Mouse (Mus musculus) heart, embryonic 14.5 days (tissue): Measurements from ENCODE around the gene Krt81. TPM values are rescaled to one million over a fixed set of nuclear protein-coding genes. Genes with fewer than 3 reads are reported as not detected.

Source experiments
- ATAC-seq: fragments of 200-750 bp; cut with Nextera tagmentation; 2 replicates; pipeline ENCODE4 v1.8.0; 2017; ENCODE audit warnings: low read depth, moderate TSS enrichment; ENCODE audit not compliant: insufficient number of reproducible peaks, insufficient read depth, low FRiP score
- H3K27ac ChIP-seq, 2 experiments: fragments of 200-500 bp in 1 of 2; fragments of 300-500 bp in 1 of 2; sonication (generic) in 1 of 2; replicated peaks in 1 of 2; 2 replicates each; pipeline ENCODE4 v1.5.1; 2012 to 2014; ENCODE audit warnings: low read depth in 2 of 2, low read length in 2 of 2, control low read depth in 1 of 2, mild to moderate bottlenecking in 1 of 2, mixed read lengths in 1 of 2; ENCODE audit not compliant: control insufficient read depth in 1 of 2, insufficient read depth in 1 of 2
- H3K27me3 ChIP-seq: fragments of 300-500 bp; sonication (generic); 2 replicates; pipeline ENCODE4 v1.6.1; 2014; ENCODE audit warnings: mild to moderate bottlenecking, low read length, control low read depth; ENCODE audit not compliant: control insufficient read depth, insufficient read depth
- H3K36me3 ChIP-seq: fragments of 300-500 bp; sonication (generic); 2 replicates; pipeline ENCODE4 v1.6.1; 2014; ENCODE audit warnings: mild to moderate bottlenecking, control low read depth, low read length, mixed read lengths; ENCODE audit not compliant: control insufficient read depth, insufficient read depth
- H3K4me1 ChIP-seq, 2 experiments: fragments of 200-500 bp in 1 of 2; fragments of 300-500 bp in 1 of 2; sonication (generic) in 1 of 2; 2 replicates each; pipeline ENCODE4 v1.6.1; 2012 to 2014; ENCODE audit warnings: low read length in 2 of 2, control low read depth in 1 of 2, mixed read lengths in 1 of 2; ENCODE audit not compliant: control insufficient read depth in 2 of 2, insufficient read depth in 2 of 2
- H3K4me2 ChIP-seq: fragments of 300-500 bp; sonication (generic); 2 replicates; pipeline ENCODE4 v1.6.1; 2014; ENCODE audit warnings: mild to moderate bottlenecking, low read length
- H3K4me3 ChIP-seq, 2 experiments: fragments of 200-500 bp in 1 of 2; fragments of 300-500 bp in 1 of 2; sonication (generic) in 1 of 2; 2 replicates each; pipeline ENCODE4 v1.5.1; 2012 to 2014; ENCODE audit warnings: low read length in 2 of 2, mild to moderate bottlenecking in 2 of 2, control low read depth in 1 of 2, low read depth in 1 of 2, moderate library complexity in 1 of 2; ENCODE audit not compliant: control insufficient read depth in 1 of 2, insufficient read depth in 1 of 2
- H3K9ac ChIP-seq: fragments of 300-500 bp; sonication (generic); 2 replicates; pipeline ENCODE4 v1.6.1; 2014; ENCODE audit warnings: mild to moderate bottlenecking, low read length
- H3K9me3 ChIP-seq: fragments of 300-500 bp; sonication (generic); 2 replicates; pipeline ENCODE4 v1.6.1; 2016; ENCODE audit warnings: low read length, control low read depth; ENCODE audit not compliant: control insufficient read depth
- WGBS: fragments of 180-500 bp; shearing (Covaris S2); extraction: QIAGEN DNeasy Blood & Tissue Kit; methylation state at CpG from one replicate; pipeline ENCODE4 v1.1.7; 2014; 5-methylcytosine and 5-hydroxymethylcytosine counted together
- polyA plus RNA-seq: library from polyadenylated mRNA; unstranded; fragments of >200 nt; fragmentation: Nextera tagmentation; extraction: Ambion mirVana; gene quantifications from 2 replicates; pipeline ENCODE4 v1.2.1, GENCODE M21; 2014

The Krt81 gene
- not detected in 2 replicates for polyA plus RNA-seq

DNA sequence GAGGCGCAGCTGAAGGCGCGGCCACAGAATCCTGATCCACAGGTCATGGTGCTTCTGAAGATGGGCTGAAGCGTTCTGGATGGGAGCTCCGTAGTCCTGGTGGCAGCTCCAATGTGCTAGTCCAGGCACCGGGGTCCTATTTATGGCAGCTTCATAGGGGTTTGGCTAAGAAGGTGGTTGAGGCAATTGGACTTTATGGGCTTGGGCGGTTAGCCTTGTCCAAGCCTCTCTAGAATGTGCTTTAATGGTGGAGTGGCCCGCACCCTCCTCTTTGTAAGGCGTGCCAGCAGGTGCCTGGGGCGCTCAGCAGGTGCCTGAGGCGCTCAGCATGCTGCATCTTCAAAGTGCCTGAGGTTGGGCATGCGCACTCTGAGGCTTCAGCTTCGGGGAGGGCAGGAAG, at the start of gene Krt81:
Gene Krt81, minus strand, starts transcription at position 101 of the 400 bp plus-strand sequence.
- Histone ChIP-seq H3K4me2 (no peak within 1 kb of the TSS), H3K9me3 (no peaks in the 10 kb centered on the region), H3K36me3 (no peaks in the 10 kb centered on the region), H3K4me3 (no peak within 1 kb of the TSS), H3K9ac (no peak within 1 kb of the TSS), H3K4me1 (no peaks in the 10 kb centered on the region), H3K27ac (no peak within 1 kb of the TSS), H3K27me3 (0 out of 2 replicates have a peak, but pooled peaks cover 7% of the 10 kb centered on the region)
- 75% methylated on average over 13 of the region's 13 CpGs for WGBS
- no peak for ATAC-seq

GRCm38 (mm10) chr15:101508247-101508646, 44.7 kb upstream of the Krt81 start:
- 79% methylated on average over 9 of the region's 9 CpGs for WGBS
- Histone ChIP-seq H3K27me3 (no peaks in the 10 kb centered on the region; the same call in 1 of the 2 replicates), H3K4me3 (no peak overlapping the region)

DNA sequence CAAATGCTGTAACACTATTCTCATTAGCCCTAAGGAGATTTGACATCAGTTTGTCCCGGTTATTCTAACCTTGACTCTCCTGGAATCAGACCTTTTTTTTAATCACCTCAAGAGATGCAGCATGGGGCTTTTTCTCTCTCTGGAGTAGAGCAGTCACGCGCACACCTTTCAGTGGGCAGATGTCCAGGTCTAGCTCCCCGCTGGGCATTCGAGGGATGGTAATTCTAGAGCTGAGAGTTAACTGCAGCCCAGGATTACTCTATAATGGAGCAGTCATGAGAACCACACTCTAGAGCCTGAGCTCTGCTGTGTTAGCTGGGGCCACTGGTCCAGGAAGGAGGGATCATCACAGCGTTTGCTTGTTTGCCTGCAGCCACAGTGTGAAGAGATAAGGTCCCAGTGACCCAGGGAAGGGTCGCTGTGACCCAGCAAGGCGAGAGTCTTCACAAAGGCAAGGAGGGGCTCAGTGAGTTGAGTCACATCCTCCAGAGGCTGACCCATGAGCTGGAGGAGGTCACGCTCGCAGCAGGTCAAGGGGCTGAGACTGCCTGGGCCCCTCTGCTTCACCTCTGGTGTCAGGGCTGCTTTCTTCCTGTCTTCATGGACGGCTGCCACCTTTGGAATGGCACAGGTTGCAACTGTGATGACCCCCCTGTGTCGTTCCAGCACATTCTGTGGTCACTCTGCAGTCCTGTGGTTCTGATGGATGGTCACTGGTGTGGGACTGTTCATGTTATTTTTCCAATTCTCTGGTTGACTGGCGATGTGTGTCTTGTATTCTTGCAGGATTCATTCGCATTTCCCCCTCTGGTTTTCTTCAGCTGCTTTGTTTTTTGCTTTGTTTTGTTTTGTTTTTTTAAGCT, 43.6 kb upstream of the Krt81 start:
- Histone ChIP-seq H3K4me1 (no peaks in the 10 kb centered on the region), H3K9ac (no peak overlapping the region), H3K9me3 (no peaks in the 10 kb centered on the region), H3K36me3 (no peaks in the 10 kb centered on the region), H3K27me3 (no peaks in the 10 kb centered on the region; the same call in 1 of the 2 replicates), H3K27ac (no peak overlapping the region), H3K4me3 (no peak overlapping the region), H3K4me2 (no peak overlapping the region)
- WGBS: 36% methylated on average over 14 of the region's 14 CpGs
- no peak for ATAC-seq

More at GRCm38 (mm10) chr15:101508247-101508646, 44.7 kb upstream of the Krt81 start:
- H3K4me1 ChIP-seq: no peaks in the 10 kb centered on the region
- no peak overlapping the region for H3K27ac ChIP-seq
- no peak overlapping the region for H3K4me2 ChIP-seq
- no peak overlapping the region for H3K9ac ChIP-seq
- no peak for ATAC-seq
- H3K36me3 ChIP-seq: no peaks in the 10 kb centered on the region
- no peaks in the 10 kb centered on the region for H3K9me3 ChIP-seq

DNA sequence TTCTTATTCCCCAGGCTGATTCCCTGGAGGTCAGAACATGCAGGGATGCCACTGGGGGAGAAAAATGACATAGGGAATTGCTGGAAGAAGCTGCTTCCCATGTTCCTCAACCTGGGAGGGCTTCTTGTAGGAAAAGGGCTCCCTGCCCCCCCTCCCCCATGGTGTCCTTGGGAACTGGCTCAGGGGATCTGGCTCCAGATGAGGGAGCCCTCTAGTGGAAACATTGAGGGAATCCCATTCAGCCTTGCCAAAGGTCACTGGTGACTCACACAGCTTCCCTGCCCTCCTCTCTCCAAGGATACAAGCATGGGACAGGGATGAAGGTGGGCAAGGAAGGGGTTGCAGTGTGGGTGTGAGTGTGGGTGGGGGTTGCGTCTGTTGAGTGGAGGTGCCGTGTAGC, 33.6 kb upstream of the Krt81 start:
- Histone ChIP-seq H3K9ac (no peak overlapping the region), H3K4me2 (no peak overlapping the region), H3K27ac (no peak overlapping the region), H3K36me3 (no peaks in the 10 kb centered on the region), H3K4me3 (no peak overlapping the region), H3K27me3 (no peaks in the 10 kb centered on the region), H3K9me3 (no peaks in the 10 kb centered on the region), H3K4me1 (peaks cover 6 to 7% of the 10 kb centered on the region in 2 experiments)
- ATAC-seq: no peak
- 59% methylated on average over 2 of the region's 2 CpGs for WGBS

DNA sequence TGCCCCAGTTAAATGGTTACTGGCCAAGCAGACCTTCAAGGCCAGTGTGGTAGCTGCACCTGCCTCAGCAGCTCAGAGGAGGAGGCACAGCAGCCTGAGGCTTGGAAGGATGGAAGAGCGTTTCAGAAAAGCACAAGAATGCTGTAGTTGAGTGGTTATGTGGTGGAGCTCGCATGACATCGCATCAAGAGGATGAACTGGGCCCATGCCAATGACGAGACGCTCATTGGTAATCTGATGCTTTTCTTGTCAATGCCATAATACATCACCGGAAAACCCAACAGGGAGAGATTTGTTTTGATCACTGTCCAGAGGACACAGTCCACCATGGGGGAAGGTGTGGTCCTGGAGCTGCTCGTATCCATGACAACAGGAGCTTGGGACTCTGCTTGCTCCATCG, 31.7 kb upstream of the Krt81 start:
- Histone ChIP-seq H3K4me2 (no peak overlapping the region), H3K27ac (no peak overlapping the region), H3K4me1 (peaks cover 6 to 7% of the 10 kb centered on the region in 2 experiments), H3K9me3 (no peaks in the 10 kb centered on the region), H3K4me3 (no peak overlapping the region), H3K27me3 (no peaks in the 10 kb centered on the region), H3K36me3 (no peaks in the 10 kb centered on the region), H3K9ac (no peak overlapping the region)
- ATAC-seq: no peak
- WGBS: 83% methylated on average over 8 of the region's 8 CpGs

DNA sequence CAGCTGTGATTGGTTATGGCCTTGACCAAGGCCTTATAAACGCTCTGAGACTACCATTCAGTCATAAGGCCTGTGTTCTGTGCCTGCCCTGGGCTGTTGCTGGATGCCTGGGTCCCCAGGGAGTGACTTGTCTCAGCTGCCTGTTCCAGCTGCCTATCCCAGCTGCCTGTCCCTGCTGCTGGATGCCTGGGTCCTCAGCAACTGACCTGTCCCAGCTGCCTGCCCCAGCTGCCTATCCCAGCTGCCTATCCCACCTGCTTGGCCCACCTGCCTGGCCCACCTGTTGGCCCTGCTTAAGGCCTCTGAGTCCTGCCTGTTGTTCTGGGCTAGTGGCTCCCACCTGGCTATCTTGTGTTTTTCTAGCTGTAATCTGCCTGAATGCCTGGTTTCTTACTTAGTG, 30.7 kb upstream of the Krt81 start:
- no peaks in the 10 kb centered on the region for H3K9me3 ChIP-seq
- H3K27me3 ChIP-seq: no peaks in the 10 kb centered on the region
- no peak for ATAC-seq
- no peak overlapping the region for H3K9ac ChIP-seq
- H3K4me3 ChIP-seq: no peak overlapping the region
- H3K4me2 ChIP-seq: no peak overlapping the region
- H3K27ac ChIP-seq: no peak overlapping the region
- H3K4me1 ChIP-seq: peaks cover 6 to 7% of the 10 kb centered on the region in 2 experiments
- no peaks in the 10 kb centered on the region for H3K36me3 ChIP-seq
- WGBS: 60% methylated on average over 1 of the region's 1 CpGs

- Histone ChIP-seq H3K4me3 (no peak overlapping the region), H3K36me3 (no peaks in the 10 kb centered on the region), H3K4me1 (peaks cover 6 to 7% of the 10 kb centered on the region in 2 experiments), H3K27ac (no peak overlapping the region), H3K9me3 (no peaks in the 10 kb centered on the region), H3K4me2 (no peak overlapping the region), H3K9ac (no peak overlapping the region), H3K27me3 (no peaks in the 10 kb centered on the region)
- 89% methylated on average over 6 of the region's 6 CpGs for WGBS
- no peak for ATAC-seq
These were observed 30.2 kb upstream of the Krt81 start for GRCm38 (mm10) chr15:101493713-101494112.
